Mouse (Mus musculus) lung, postnatal 0 days (tissue): ENCODE data around the gene Atp1b1. TPM values are rescaled to one million over a fixed set of nuclear protein-coding genes. Genes with fewer than 3 reads are reported as not detected.

ENCODE experiments used
- ATAC-seq: fragments of 200-750 bp; cut with Nextera tagmentation; 2 replicates; pipeline ENCODE4 v1.8.0; 2017; ENCODE audit warnings: moderate library complexity
- DNase-seq: peaks from one replicate; pipeline ENCODE4 v3.0.0-alpha.2; 2016; ENCODE audit warnings: low spot score
- H3K27ac ChIP-seq: fragments of 300-500 bp; sonication (generic); 2 replicates; pipeline ENCODE4 v1.5.1; 2014; ENCODE audit warnings: antibody characterized with exemption, mild to moderate bottlenecking, low read length, mixed read lengths
- H3K27me3 ChIP-seq: fragments of 300-500 bp; sonication (generic); replicated peaks from 2 replicates; pipeline ENCODE4 v1.6.1; 2014; ENCODE audit warnings: low read length, mixed read lengths; ENCODE audit not compliant: insufficient read depth
- H3K36me3 ChIP-seq: fragments of 300-500 bp; sonication (generic); 2 replicates; pipeline ENCODE4 v1.6.1; 2014; ENCODE audit warnings: low read length, mixed read lengths; ENCODE audit not compliant: insufficient read depth
- H3K4me1 ChIP-seq: fragments of 300-500 bp; sonication (generic); 2 replicates; pipeline ENCODE4 v1.6.1; 2014; ENCODE audit warnings: antibody characterized with exemption, low read depth, low read length, mixed read lengths; ENCODE audit not compliant: insufficient read depth
- H3K4me2 ChIP-seq: fragments of 300-500 bp; sonication (generic); replicated peaks from 2 replicates; pipeline ENCODE4 v1.6.1; 2014; ENCODE audit warnings: low read depth, mild to moderate bottlenecking, low read length, moderate library complexity, mixed read lengths
- H3K4me3 ChIP-seq: fragments of 300-500 bp; sonication (generic); 2 replicates; pipeline ENCODE4 v1.5.1; 2014; ENCODE audit warnings: low read depth, low read length
- H3K9ac ChIP-seq: fragments of 300-500 bp; sonication (generic); replicated peaks from 2 replicates; pipeline ENCODE4 v1.6.1; 2014; ENCODE audit warnings: low read depth, mild to moderate bottlenecking
- H3K9me3 ChIP-seq: fragments of 300-500 bp; sonication (generic); 2 replicates; pipeline ENCODE4 v1.6.1; 2016; ENCODE audit warnings: low read length, mixed read lengths
- CTCF ChIP-seq: IDR thresholded peaks from 2 replicates; pipeline ENCODE4 v1.5.1; 2016; ENCODE audit warnings: antibody characterized with exemption, mild to moderate bottlenecking
- EP300 ChIP-seq: IDR thresholded peaks from 2 replicates; pipeline ENCODE4 v1.6.1; 2016; ENCODE audit warnings: antibody characterized with exemption, mild to moderate bottlenecking, control low read depth
- WGBS: fragments of 180-500 bp; shearing (Covaris S2); extraction: QIAGEN DNeasy Blood & Tissue Kit; methylation state at CpG from one replicate; pipeline ENCODE4 v1.1.7; 2014; 5-methylcytosine and 5-hydroxymethylcytosine counted together
- polyA plus RNA-seq: library from polyadenylated mRNA; unstranded; fragments of >200 nt; fragmentation: Nextera tagmentation; extraction: Ambion mirVana; gene quantifications from 2 replicates; pipeline ENCODE4 v1.2.1, GENCODE M21; 2015

The Atp1b1 gene
- polyA plus RNA-seq, 1 experiment from 2014 or later, result 444 TPM

- Histone ChIP-seq H3K9me3 (no peaks in the 10 kb centered on the region), H3K9ac (no peak overlapping the region), H3K36me3 (0 out of 2 replicates have a peak, but pooled peaks cover 7% of the 10 kb centered on the region), H3K4me2 (no peak overlapping the region), H3K27ac (no peak overlapping the region), H3K27me3 (0 out of 2 replicates have a peak, but pooled peaks cover 3% of the 10 kb centered on the region), H3K4me1 (no peaks in the 10 kb centered on the region; the same call in 1 of the 2 replicates), H3K4me3 (no peak overlapping the region)
- 71% methylated on average over 4 of the region's 4 CpGs for WGBS
- no peak for TF ChIP-seq CTCF
- TF ChIP-seq EP300, result no peak
- no peak for DNase-seq
- no peak for ATAC-seq
These were observed 7.9 kb downstream of the Atp1b1 start for GRCm38 (mm10) chr1:164450231-164450630.

DNA sequence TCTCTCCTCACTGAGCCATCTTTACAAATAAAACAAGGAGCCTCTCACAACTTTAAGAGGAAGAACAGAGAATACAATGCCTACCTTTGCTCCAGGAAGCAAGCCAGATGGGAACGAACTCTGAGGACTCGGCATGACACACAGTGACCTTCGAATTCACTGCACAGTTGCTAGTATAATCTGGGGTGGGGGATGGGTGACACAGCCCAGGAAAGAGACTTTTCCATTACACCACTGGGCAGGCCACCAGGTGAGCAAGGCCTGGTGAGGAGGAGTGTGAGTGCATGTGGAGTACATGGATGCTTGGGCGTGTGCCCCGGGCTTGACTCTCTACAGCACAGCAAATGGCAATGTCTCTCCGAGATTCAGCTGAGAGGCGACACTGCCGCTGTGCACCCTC lies 8.5 kb downstream of the Atp1b1 start:
- Histone ChIP-seq H3K36me3 (0 out of 2 replicates have a peak, but pooled peaks cover 7% of the 10 kb centered on the region), H3K9me3 (no peaks in the 10 kb centered on the region), H3K27me3 (0 out of 2 replicates have a peak, but pooled peaks cover 3% of the 10 kb centered on the region), H3K27ac (no peak overlapping the region), H3K9ac (no peak overlapping the region), H3K4me2 (no peak overlapping the region), H3K4me3 (no peak overlapping the region), H3K4me1 (no peaks in the 10 kb centered on the region; the same call in 1 of the 2 replicates)
- ATAC-seq (peak; percentile 8; the same call in 1 of the 2 replicates), DNase-seq (no peak)
- TF ChIP-seq CTCF, result no peak
- no peak for TF ChIP-seq EP300
- 84% methylated on average over 8 of the region's 8 CpGs for WGBS

DNA sequence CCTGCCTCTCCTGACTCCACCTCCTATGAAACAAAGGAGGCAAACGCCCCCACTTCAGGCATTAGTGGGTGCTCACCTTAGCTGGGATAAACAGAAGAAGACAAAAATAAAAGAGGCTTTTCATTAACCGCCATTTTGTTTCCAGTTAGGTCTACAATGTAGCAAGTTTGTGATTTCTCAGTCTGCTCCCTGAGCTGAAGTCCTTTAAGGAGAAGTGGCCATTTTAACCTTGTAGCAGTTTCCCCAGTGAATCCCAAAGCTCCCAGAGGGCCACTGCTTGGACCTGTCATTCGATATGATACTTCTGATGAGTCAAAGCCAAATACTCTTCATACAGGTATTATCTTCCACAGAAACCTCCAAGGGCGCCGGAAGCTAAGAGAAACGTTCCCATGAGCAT lies 10.6 kb downstream of the Atp1b1 start:
- WGBS, result 87% methylated on average over 6 of the region's 6 CpGs
- H3K9me3 ChIP-seq, result no peaks in the 10 kb centered on the region
- no peak overlapping the region for H3K4me2 ChIP-seq
- no peaks in the 10 kb centered on the region for H3K4me1 ChIP-seq
- H3K4me3 ChIP-seq, result no peak overlapping the region
- no peak for TF ChIP-seq CTCF
- no peaks in the 10 kb centered on the region for H3K36me3 ChIP-seq
- no peaks in the 10 kb centered on the region for H3K27me3 ChIP-seq
- no peak for ATAC-seq
- no peak for DNase-seq
- no peak overlapping the region for H3K9ac ChIP-seq
- H3K27ac ChIP-seq, result no peak overlapping the region

- Histone ChIP-seq H3K4me1 (no peaks in the 10 kb centered on the region), H3K27ac (no peak overlapping the region), H3K9ac (no peak overlapping the region), H3K4me2 (no peak overlapping the region), H3K36me3 (no peaks in the 10 kb centered on the region), H3K4me3 (no peak overlapping the region), H3K27me3 (no peaks in the 10 kb centered on the region), H3K9me3 (no peaks in the 10 kb centered on the region)
- TF ChIP-seq CTCF, result no peak
- DNase-seq (no peak), ATAC-seq (no peak)
- 85% methylated on average over 10 of the region's 10 CpGs for WGBS
These were observed 11.6 kb downstream of the Atp1b1 start for GRCm38 (mm10) chr1:164446535-164446934.

DNA sequence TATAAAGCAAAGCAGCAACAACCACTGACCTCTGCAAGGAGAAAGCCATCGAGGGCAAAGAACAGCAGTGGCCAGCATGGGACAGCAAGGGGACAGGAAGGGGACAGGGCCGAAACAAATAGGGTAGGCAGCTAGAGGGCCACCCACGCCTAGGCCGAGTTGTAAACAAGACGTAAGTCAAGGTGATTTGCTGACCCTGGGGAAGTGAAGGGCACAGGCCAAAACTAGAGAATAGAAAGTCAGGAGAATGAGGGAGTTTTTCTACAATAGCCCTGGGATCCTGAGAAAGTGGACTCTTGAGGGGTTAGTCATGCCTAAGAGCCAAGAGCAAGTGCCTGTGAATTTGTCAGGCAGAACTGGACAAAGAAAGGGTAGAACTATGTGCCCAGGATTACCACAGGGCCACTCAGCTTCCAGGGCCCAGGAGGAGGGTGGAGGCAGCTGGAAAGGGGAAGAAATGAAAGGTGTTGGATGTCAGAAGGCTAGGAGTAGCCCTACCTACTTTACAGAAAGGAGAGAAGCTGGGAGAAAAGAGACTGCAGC lies 12.5 kb downstream of the Atp1b1 start:
- ATAC-seq, result peak; percentile 24
- Histone ChIP-seq H3K4me2 (no peak overlapping the region), H3K27me3 (no peaks in the 10 kb centered on the region), H3K4me1 (no peaks in the 10 kb centered on the region), H3K9me3 (no peaks in the 10 kb centered on the region), H3K9ac (no peak overlapping the region), H3K4me3 (no peak overlapping the region), H3K36me3 (no peaks in the 10 kb centered on the region), H3K27ac (no peak overlapping the region; the same call in 1 of the 2 replicates)
- peak; percentile 26 for DNase-seq
- TF ChIP-seq CTCF, result no peak
- no peak for TF ChIP-seq EP300
- 74% methylated on average over 5 of the region's 5 CpGs for WGBS

- no peaks in the 10 kb centered on the region for H3K4me1 ChIP-seq
- no peak overlapping the region for H3K4me3 ChIP-seq
- WGBS, result 70% methylated on average over 18 of the region's 18 CpGs
- no peak overlapping the region for H3K9ac ChIP-seq
- 0 out of 2 replicates have a peak, but pooled peaks cover 9% of the 10 kb centered on the region for H3K36me3 ChIP-seq
- TF ChIP-seq EP300 (no peak), CTCF (no peak)
- no peak overlapping the region for H3K27ac ChIP-seq
- no peak for DNase-seq
- no peaks in the 10 kb centered on the region for H3K27me3 ChIP-seq
- no peak overlapping the region for H3K4me2 ChIP-seq
- H3K9me3 ChIP-seq, result no peaks in the 10 kb centered on the region
- no peak for ATAC-seq
These were observed 16.7 kb downstream of the Atp1b1 start for GRCm38 (mm10) chr1:164441408-164441974.
